In genomic region chr2:73213539-73213870, GRCm38 (mm10) we compare ENCODE assay signal across 8 mouse cellular contexts. TPM values are rescaled to one million over a fixed set of nuclear protein-coding genes. Genes with fewer than 3 reads are reported as not detected.
DNase-seq lines count a peak whose midpoint lies in the region; ATAC-seq lines count a peak whose summit lies in the region.

No protein-coding gene starts in this region.

- no peak for DNase-seq in kidney, postnatal 36 days
- DNase-seq in thymus, postnatal 14 days, result no peak
- no peak for DNase-seq in cerebellum, adult 11 months

- H3K4me1 ChIP-seq in kidney, embryonic 16.5 days (ENCODE audit: insufficient read depth, low read length), result peaks cover 7% of the 10 kb centered on the region
- peaks cover 4% of the 10 kb centered on the region; the same call in 1 of the 2 replicates for H3K4me1 ChIP-seq in brown adipose tissue, adult 24 weeks (ENCODE audit: control insufficient read depth, insufficient read depth, insufficient read length, low read length)
- H3K4me1 ChIP-seq in hindbrain, embryonic 12.5 days, result peaks cover 11% of the 10 kb centered on the region
- H3K4me1 ChIP-seq in midbrain, embryonic 15.5 days, result peaks cover 10% of the 10 kb centered on the region; the same call in 1 of the 2 replicates

- H3K4me2 ChIP-seq in kidney, embryonic 16.5 days (replicated peaks; ENCODE audit: low read depth, low read length), result peak overlapping the region; percentile 74
- H3K4me2 ChIP-seq in hindbrain, embryonic 12.5 days (replicated peaks), result peak overlapping the region; percentile 80
- H3K4me2 ChIP-seq in midbrain, embryonic 15.5 days, result peak overlapping the region; percentile 69

- peak overlapping the region; percentile 65; the same call in 1 of the 2 replicates for H3K27ac ChIP-seq in kidney, embryonic 16.5 days (ENCODE audit: low read length)
- no peak overlapping the region for H3K27ac ChIP-seq in brown adipose tissue, adult 24 weeks (replicated peaks; ENCODE audit: low read depth, low read length)
- no peak overlapping the region for H3K27ac ChIP-seq in hindbrain, embryonic 12.5 days
- no peak overlapping the region for H3K27ac ChIP-seq in midbrain, embryonic 15.5 days

- H3K9ac ChIP-seq in kidney, embryonic 16.5 days (replicated peaks; ENCODE audit: low read length), result peak overlapping the region; percentile 88
- peak overlapping the region; percentile 82 for H3K9ac ChIP-seq in hindbrain, embryonic 12.5 days
- H3K9ac ChIP-seq in midbrain, embryonic 15.5 days, result peak overlapping the region; percentile 71

- H3K27me3 ChIP-seq in kidney, embryonic 16.5 days (ENCODE audit: insufficient read depth, low read length), result no peaks in the 10 kb centered on the region
- no peaks in the 10 kb centered on the region for H3K27me3 ChIP-seq in hindbrain, embryonic 12.5 days
- no peaks in the 10 kb centered on the region for H3K27me3 ChIP-seq in midbrain, embryonic 15.5 days (replicated peaks)

- peak overlapping the region; percentile 94 for H3K4me3 ChIP-seq in kidney, embryonic 16.5 days (ENCODE audit: low read length)
- H3K4me3 ChIP-seq in brown adipose tissue, adult 24 weeks (ENCODE audit: insufficient read depth, low read depth, low read length), result peak overlapping the region; percentile 94
- H3K4me3 ChIP-seq in hindbrain, embryonic 12.5 days, result peak overlapping the region; percentile 75
- H3K4me3 ChIP-seq in midbrain, embryonic 15.5 days, result peak overlapping the region; percentile 82

- no peak; the same call in 1 of the 2 replicates for ATAC-seq in kidney, embryonic 16.5 days (ENCODE audit: low FRiP score, low TSS enrichment)
- no peak for ATAC-seq in hindbrain, embryonic 12.5 days (ENCODE audit: low FRiP score)
- no peak; the same call in 1 of the 2 replicates for ATAC-seq in midbrain, embryonic 15.5 days (replicated peaks)
- ATAC-seq in inflammation-experienced regulatory T-cells, adult 6 months, result no peak

- H3K9me3 ChIP-seq in kidney, embryonic 16.5 days (ENCODE audit: low read length), result no peaks in the 10 kb centered on the region
- no peaks in the 10 kb centered on the region for H3K9me3 ChIP-seq in hindbrain, embryonic 12.5 days (replicated peaks)
- H3K9me3 ChIP-seq in midbrain, embryonic 15.5 days, result no peaks in the 10 kb centered on the region

- WGBS in kidney, embryonic 16.5 days, result 28% methylated on average over 7 of the region's 7 CpGs
- WGBS in hindbrain, embryonic 12.5 days, result 19% methylated on average over 7 of the region's 7 CpGs
- WGBS in midbrain, embryonic 15.5 days, result 19% methylated on average over 7 of the region's 7 CpGs

- 0 out of 2 replicates have a peak, but pooled peaks cover 5% of the 10 kb centered on the region for H3K36me3 ChIP-seq in kidney, embryonic 16.5 days (ENCODE audit: insufficient read depth, low read length)
- H3K36me3 ChIP-seq in hindbrain, embryonic 12.5 days, result peaks cover 3% of the 10 kb centered on the region; the same call in 1 of the 2 replicates
- H3K36me3 ChIP-seq in midbrain, embryonic 15.5 days (replicated peaks), result no peaks in the 10 kb centered on the region

RNA-seq across cellular contexts. Expression of gene Ola1, which starts 5.2 kb away (rescaled TPM):
- 79.4 and 89.1 TPM in 2 replicates for polyA plus RNA-seq in kidney, embryonic 16.5 days (2015; fragmentation: Nextera tagmentation; extraction: Ambion mirVana)
- polyA plus RNA-seq in brown adipose tissue, adult 24 weeks (2012; ENCODE audit: insufficient read depth, insufficient read length, missing spikeins), result 68.3 and 79.2 TPM in 2 replicates
- 80.9 and 89.7 TPM in 2 replicates for polyA plus RNA-seq in hindbrain, embryonic 12.5 days (2016; fragmentation: Nextera tagmentation; extraction: Ambion mirVana)
- polyA plus RNA-seq in midbrain, embryonic 15.5 days (2015; fragmentation: Nextera tagmentation; extraction: Ambion mirVana), result 84.1 and 91.3 TPM in 2 replicates
- polyA plus RNA-seq in inflammation-experienced regulatory T-cells, adult 6 months (2017; shearing (Covaris generic)), result 10 to 100 TPM; 68.4 to 91.6 (median 88.3) TPM

RNA-seq across cellular contexts. Expression of gene Sp9, which starts 58.2 kb away (rescaled TPM):
- not detected in 2 replicates for polyA plus RNA-seq in kidney, embryonic 16.5 days (2015; fragmentation: Nextera tagmentation; extraction: Ambion mirVana)
- polyA plus RNA-seq in brown adipose tissue, adult 24 weeks (2012; ENCODE audit: insufficient read depth, insufficient read length, missing spikeins), result not detected in 2 replicates
- polyA plus RNA-seq in hindbrain, embryonic 12.5 days (2016; fragmentation: Nextera tagmentation; extraction: Ambion mirVana), result 2.1 and 2.9 TPM in 2 replicates
- 3.5 and 5.3 TPM in 2 replicates for polyA plus RNA-seq in midbrain, embryonic 15.5 days (2015; fragmentation: Nextera tagmentation; extraction: Ambion mirVana)
- not detected for polyA plus RNA-seq in inflammation-experienced regulatory T-cells, adult 6 months (2017; shearing (Covaris generic))
